Mouse (Mus musculus) 416B (cell line): ENCODE data around the gene Smim4.

ENCODE experiments used
- DNase-seq: peaks from one replicate; pipeline ENCODE4 v3.0.0; 2011; ENCODE audit warnings: low read depth

Gene Smim4

DNA sequence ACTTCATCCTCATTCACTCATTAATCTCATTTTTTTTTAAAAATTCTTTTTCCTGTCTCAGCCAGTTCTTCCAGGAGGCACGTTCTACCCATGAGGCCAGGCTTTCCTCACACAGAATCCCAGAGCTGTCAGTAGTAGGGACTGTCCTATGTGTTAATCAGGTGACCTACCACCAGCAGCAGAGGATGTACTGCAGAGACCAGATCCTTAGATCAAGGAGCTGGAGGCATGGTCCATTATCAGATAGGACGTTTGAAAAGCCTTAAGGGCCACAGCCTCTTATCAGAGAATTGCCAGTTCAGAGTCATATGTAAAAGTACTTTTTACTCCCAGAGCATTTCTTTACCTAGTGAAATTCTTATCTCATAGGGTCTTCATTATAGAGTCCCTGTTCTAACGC is 14.7 kb downstream of the Smim4 start:
- no peak for DNase-seq

DNA sequence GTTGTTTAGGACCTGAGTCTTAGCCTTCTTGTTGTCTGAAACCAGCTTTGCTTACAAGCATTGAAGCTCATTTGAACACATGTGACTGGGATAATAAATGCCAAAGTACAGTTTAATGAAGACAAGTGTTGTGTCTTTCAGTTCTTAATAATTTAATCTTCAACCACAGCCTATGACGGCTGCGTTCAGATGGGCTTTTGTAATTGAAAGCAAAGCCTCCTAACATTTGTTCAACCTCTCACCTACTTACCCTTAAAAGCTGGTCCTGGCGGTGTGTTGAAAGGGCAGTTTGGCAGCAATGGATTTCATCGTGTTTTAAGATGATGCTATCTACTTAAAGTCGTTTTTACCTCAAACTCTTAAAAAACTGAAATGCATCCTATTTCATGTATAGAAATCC is 16.6 kb downstream of the Smim4 start:
- no peak for DNase-seq

DNA sequence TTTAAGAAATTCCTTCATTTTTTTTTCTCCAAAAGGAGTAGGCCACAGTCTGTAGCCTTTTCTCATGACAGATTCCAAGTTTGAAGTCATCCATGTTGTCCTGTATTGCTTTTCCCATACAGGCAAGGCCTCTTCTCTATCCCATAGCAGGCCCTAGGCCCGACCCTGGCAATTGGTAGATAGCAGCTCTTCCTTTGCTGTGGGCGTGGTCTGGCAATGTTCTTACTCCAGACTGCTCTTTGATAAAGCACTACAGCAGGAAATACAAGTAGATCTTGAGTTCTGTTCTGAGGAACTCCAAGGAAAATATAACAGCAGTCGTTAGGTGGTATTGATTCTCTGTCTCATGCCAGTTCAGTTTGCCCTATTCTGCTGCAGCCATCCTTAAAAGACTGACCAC is 18.1 kb downstream of the Smim4 start:
- no peak for DNase-seq

DNA sequence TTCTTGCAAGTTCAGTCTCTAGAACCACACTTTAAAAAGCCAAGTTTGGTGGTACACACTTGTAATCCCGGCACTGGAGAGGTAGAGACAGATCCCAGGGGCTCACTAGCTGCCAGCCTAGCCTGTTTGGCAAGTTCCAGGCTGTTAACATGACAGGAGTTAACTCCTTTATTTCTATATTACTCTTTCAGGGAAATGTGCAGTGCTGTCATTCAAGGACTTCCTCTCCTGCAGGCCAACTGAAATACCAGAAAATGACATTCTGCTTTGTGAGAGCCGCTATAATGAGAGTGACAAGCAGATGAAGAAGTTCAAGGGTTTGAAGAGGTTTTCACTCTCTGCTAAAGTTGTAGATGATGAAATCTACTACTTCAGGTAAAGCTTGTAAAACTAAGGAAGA is 23.6 kb downstream of the Smim4 start:
- DNase-seq = no peak

DNA sequence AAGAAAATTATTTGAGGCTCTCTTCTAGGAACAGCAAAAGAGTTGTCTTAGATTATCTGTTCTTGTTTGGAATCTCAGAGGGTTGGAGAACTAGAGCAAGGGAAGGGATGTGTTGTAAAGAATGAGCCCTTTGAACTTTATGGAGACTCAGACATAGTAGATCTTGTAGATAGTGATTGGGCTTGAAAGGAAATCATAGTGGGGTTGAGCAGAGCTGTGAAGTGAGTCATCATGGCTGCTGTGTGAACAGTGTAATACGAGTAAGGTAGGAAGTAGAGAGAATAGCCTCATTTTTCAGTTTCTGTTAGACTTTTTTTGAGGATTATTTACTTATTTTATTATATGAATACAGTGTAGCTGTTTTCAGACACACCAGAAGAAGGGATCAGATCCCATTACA is 38.8 kb downstream of the Smim4 start:
- peak; percentile 88 for DNase-seq

DNA sequence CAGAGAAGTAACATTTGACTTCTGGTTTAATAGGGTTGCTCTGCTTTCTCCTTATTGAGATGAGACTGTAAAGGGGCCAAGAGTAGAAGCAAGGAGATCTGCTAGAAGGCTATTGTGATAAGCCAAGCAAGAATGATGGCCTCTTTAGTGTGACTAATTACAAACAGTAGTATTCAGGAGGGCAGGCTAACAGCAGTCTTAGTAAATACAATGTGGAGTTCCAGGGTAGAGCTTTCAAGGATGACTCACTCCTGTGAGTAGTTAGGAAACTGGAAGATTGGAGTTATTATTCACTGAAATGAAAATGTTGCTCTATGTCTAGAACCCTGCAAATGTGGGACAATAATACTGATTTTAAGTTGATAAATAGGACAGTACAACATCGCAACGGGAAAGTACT is 40.2 kb downstream of the Smim4 start:
- peak; percentile 44 for DNase-seq

DNA sequence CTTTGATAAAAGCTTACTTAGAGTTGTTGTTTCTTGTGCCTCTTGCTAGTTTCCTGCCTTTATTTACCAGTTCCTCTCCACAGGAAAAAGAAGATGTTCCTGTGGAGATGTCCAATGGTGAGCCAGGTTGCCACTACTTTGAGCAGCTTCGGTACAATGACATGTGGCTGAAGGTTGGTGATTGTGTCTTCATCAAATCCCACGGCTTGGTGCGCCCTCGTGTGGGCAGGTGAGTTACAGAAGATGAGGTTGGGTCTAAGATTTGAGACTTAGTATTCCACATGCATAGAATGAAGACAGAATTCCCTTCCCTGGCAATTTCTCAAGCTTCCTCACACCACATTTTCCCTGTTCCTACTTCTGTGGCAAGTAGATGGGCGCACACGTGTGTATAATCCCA is 41.3 kb downstream of the Smim4 start:
- no peak for DNase-seq

DNA sequence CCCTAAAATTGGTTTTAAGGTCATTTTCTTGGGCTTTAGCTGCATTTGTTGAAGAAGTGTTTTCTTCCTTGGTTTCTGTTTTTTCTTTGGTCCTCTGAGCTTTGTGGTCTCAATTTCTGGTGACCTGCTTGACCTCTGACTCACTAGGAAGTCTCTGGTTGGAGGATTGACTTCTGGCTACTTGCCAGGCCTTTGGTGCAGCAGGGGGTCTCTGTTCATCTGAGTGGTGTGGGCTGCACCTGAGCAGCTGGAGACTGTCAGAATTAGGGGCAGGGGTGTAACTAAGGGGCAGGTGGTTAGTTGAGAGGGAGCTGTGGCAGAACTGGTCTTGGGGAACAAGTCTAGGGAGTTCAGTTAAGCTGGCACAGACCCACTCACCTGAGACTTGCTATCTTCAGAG is 47.6 kb downstream of the Smim4 start:
- DNase-seq = peak; percentile 50

DNA sequence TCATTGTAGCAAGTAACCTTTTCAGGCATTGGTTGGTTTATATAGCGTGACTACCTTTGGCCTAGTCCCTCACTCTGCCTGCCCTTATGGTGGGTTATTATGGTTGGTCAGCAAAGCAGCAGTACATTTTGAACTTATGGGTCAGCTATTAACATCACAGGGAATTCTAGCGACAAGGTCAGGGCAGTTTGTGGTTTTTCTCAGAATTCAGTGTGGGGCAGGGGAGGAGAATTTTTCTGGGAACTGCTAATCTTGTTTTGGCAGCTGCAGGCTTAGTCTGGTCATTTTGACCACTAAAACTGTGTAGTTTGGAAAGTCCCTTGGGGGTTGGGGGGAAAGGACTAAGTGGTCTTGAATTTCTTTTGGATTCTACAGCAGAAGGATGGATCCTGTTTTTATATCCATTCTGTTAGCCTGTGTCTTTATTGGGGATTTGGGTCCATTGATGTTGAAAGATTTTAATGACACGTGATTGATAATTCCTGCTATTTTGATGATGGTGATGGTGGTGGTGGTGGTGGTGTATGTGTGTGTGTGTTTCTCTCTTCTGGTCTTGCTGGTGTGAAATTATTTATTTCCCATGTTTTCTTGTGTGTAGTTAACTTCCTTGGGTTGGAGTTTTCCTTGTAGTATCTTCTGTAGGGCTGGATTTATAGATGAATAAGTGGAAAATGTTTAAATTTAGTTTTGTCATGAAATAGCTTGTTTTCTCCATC is 49.3 kb downstream of the Smim4 start:
- DNase-seq = no peak

DNA sequence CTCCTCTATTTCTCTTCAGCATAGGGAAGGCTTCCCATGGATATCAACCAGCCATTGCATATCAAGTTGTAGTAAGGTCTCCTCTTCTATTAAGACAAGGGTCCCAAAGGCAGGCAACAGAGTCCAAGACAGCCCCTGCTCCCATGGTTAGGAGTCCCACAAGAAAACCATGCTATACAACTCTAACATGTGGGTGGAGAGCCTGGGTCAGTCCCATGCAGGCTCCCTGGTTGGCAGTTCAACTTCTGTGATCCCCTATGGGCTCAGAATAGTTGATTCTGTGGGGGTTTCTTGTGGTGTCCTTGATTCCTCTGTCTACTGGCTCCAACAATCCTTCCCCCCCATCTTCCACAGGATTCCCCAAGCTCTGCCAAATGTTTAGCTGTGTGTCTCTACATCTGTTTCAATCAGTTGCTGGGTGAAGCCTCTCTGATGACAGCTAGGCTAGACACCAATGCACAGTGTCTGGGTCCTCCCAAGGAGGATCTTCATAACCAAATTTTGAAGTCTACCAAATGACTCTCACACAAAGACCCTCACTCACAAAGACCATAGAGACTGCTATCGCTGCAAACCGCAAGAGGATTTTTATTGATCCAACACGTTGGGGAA is 50.1 kb downstream of the Smim4 start:
- no peak for DNase-seq

DNA sequence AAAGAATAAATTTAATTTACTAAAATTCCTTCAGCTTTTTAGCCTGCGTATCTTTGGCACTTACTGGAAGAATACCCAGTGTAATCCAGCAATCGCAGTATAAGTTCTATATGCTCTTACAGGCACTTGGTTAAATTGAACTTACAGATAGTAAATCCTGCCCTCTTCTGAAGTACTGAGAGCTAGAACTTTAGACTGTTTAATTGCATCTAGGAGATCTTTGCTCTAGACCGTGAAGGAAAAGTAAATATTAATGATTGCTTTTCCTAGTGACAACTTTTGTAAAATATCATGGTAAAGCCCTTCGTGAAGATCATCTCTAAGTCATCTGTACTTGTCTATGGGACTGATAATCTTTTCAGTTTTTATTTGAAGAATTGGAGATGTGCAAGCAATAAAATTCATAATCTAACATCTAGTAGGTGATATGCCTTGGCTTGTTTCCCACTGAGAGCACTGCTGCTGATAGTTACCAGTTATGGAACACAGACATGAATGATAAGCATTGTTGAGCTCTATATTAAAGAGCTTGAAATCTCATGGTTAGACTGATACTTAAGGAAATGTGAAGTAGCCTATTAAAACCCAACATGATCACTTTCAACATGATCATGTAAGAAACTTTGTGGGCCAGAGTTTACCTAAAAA is 59.5 kb downstream of the Smim4 start:
- no peak for DNase-seq

DNA sequence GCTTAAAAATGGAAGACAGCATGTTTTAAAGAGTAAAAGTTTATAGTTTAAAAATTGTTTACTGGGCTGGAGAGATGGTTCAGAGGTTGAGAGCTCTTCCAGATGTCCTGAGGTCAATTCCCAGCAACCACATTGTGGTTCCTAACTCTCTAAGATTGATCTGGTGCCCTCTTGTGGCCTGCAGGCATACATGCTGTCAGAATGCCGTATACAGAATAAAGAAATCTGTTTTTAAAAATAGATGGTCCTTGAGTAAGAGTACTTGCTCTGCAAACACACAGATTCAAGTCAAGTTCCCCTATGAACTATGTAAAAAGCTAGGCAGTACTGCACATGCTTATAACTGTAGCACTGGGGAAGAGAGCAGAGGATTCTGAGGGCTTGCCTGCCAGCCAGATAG is 66.5 kb downstream of the Smim4 start:
- DNase-seq = peak; percentile 67

DNA sequence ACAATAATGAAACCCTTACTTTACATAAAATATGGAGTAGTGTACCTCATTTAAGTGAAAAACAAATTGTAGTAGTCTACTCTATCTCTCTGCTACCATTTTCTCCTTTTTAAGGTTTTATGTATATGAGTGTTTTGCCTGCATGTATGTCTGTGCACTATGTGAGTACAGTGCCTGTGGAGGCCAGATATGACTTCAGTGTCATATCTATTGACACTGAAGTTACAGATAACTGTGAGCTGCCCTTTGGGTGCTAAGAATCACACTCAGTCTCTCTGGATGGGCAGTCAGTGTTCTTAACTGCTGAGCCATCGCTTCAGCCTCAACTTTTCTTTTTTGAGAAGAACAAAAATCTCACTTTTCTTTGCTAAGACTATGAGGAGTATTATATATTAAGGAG is 82.9 kb downstream of the Smim4 start:
- no peak for DNase-seq

DNA sequence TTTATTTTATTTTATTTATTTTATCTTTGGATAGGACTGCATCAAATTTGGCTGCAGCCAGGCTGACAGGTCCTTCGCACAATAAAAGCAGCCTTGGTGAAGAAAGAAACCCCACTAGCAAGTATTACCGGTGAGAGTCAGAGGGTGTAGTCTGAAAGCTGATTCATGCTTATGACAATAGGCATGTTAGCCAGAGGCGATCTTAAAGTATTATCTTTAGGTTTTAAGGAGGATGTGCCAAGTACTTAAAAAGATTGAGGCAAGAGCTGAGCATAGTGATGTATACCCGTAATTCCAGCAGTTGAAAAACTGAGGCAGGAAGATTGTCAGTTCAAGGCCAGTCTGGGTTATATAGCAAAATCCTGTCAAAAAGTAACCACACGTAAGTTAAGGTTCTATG is 83.5 kb downstream of the Smim4 start:
- DNase-seq = no peak
